Mouse (Mus musculus): Measurements from ENCODE around the gene Aurkb. TPM values are rescaled to one million over a fixed set of nuclear protein-coding genes. Genes with fewer than 3 reads are reported as not detected.

Aurkb gene
- total RNA-seq, 1 experiment from 2014 or later, result 8.3 TPM

- ATAC-seq (replicated peaks; ENCODE audit: insufficient number of reproducible peaks, low FRiP score, low TSS enrichment, poor library complexity, severe bottlenecking), result no peak
These were observed 29.3 kb downstream of the Aurkb start for GRCm38 (mm10) chr11:69074776-69075069.

- ATAC-seq (replicated peaks; ENCODE audit: insufficient number of reproducible peaks, low FRiP score, low TSS enrichment, poor library complexity, severe bottlenecking), result no peak
These were observed 30.5 kb downstream of the Aurkb start for GRCm38 (mm10) chr11:69075764-69076479.

GRCm38 (mm10) chr11:69076572-69076971 is 31.1 kb downstream of the Aurkb start:
- no peak for ATAC-seq (replicated peaks; ENCODE audit: insufficient number of reproducible peaks, low FRiP score, low TSS enrichment, poor library complexity, severe bottlenecking)

- ATAC-seq (replicated peaks; ENCODE audit: insufficient number of reproducible peaks, low FRiP score, low TSS enrichment, poor library complexity, severe bottlenecking), result no peak
These were observed 31.9 kb downstream of the Aurkb start for GRCm38 (mm10) chr11:69077316-69077715.

GRCm38 (mm10) chr11:69078041-69078440 is 32.6 kb downstream of the Aurkb start:
- no peak for ATAC-seq (replicated peaks; ENCODE audit: insufficient number of reproducible peaks, low FRiP score, low TSS enrichment, poor library complexity, severe bottlenecking)

GRCm38 (mm10) chr11:69078805-69079438 is 33.5 kb downstream of the Aurkb start:
- peak; percentile 94 for ATAC-seq (replicated peaks; ENCODE audit: insufficient number of reproducible peaks, low FRiP score, low TSS enrichment, poor library complexity, severe bottlenecking)

GRCm38 (mm10) chr11:69080102-69080854 is 34.8 kb downstream of the Aurkb start:
- ATAC-seq (replicated peaks; ENCODE audit: insufficient number of reproducible peaks, low FRiP score, low TSS enrichment, poor library complexity, severe bottlenecking), result no peak

- no peak for ATAC-seq (replicated peaks; ENCODE audit: insufficient number of reproducible peaks, low FRiP score, low TSS enrichment, poor library complexity, severe bottlenecking)
These were observed 35.4 kb downstream of the Aurkb start for GRCm38 (mm10) chr11:69080855-69081222.

- ATAC-seq (replicated peaks; ENCODE audit: insufficient number of reproducible peaks, low FRiP score, low TSS enrichment, poor library complexity, severe bottlenecking), result no peak
These were observed 36.2 kb downstream of the Aurkb start for GRCm38 (mm10) chr11:69081613-69082012.

GRCm38 (mm10) chr11:69085608-69086007 is 40.2 kb downstream of the Aurkb start:
- no peak for ATAC-seq (replicated peaks; ENCODE audit: insufficient number of reproducible peaks, low FRiP score, low TSS enrichment, poor library complexity, severe bottlenecking)

- no peak for ATAC-seq (replicated peaks; ENCODE audit: insufficient number of reproducible peaks, low FRiP score, low TSS enrichment, poor library complexity, severe bottlenecking)
These were observed 40.9 kb downstream of the Aurkb start for GRCm38 (mm10) chr11:69086390-69086789.

- no peak for ATAC-seq (replicated peaks; ENCODE audit: insufficient number of reproducible peaks, low FRiP score, low TSS enrichment, poor library complexity, severe bottlenecking)
These were observed 41.6 kb downstream of the Aurkb start for GRCm38 (mm10) chr11:69087082-69087481.

GRCm38 (mm10) chr11:69087597-69087996 is 42.1 kb downstream of the Aurkb start:
- ATAC-seq (replicated peaks; ENCODE audit: insufficient number of reproducible peaks, low FRiP score, low TSS enrichment, poor library complexity, severe bottlenecking), result no peak

- 0 out of 2 replicates have a peak, but pooled peaks have one; percentile 23 for ATAC-seq (replicated peaks; ENCODE audit: insufficient number of reproducible peaks, low FRiP score, low TSS enrichment, poor library complexity, severe bottlenecking)
These were observed 42.8 kb downstream of the Aurkb start, which contains the start of gene Vamp2 for GRCm38 (mm10) chr11:69088103-69088855. TSS of gene Vamp2 (plus strand) at chr11:69088490.

GRCm38 (mm10) chr11:69088856-69089615 is 43.6 kb downstream of the Aurkb start:
- ATAC-seq (replicated peaks; ENCODE audit: insufficient number of reproducible peaks, low FRiP score, low TSS enrichment, poor library complexity, severe bottlenecking), result no peak

- no peak for ATAC-seq (replicated peaks; ENCODE audit: insufficient number of reproducible peaks, low FRiP score, low TSS enrichment, poor library complexity, severe bottlenecking)
These were observed 44.3 kb downstream of the Aurkb start for GRCm38 (mm10) chr11:69089616-69090290.

GRCm38 (mm10) chr11:69090367-69090766 is 44.9 kb downstream of the Aurkb start:
- no peak for ATAC-seq (replicated peaks; ENCODE audit: insufficient number of reproducible peaks, low FRiP score, low TSS enrichment, poor library complexity, severe bottlenecking)

All from monocyte, adult 5-6 weeks (primary cell).